Mouse (Mus musculus) forebrain, embryonic 14.5 days (tissue): Measurements from ENCODE around the gene Pcid2. TPM values are rescaled to one million over a fixed set of nuclear protein-coding genes. Genes with fewer than 3 reads are reported as not detected.
"Not testable (repeated sequence)": the region's sequence is repeated elsewhere in the genome, so short reads cannot be mapped to it uniquely, and the experiment has no call there.

Experiments
- ATAC-seq: fragments of 200-750 bp; cut with Nextera tagmentation; 2 replicates; pipeline ENCODE4 v1.8.0; 2017; ENCODE audit warnings: mild to moderate bottlenecking, moderate library complexity
- DNase-seq: peaks from one replicate; pipeline ENCODE4 v3.0.0-alpha.2; 2015; ENCODE audit warnings: low spot score
- H3K27ac ChIP-seq: fragments of 300-500 bp; sonication (generic); 2 replicates; pipeline ENCODE4 v1.5.1; 2014; ENCODE audit warnings: low read depth, mild to moderate bottlenecking, control low read depth, low read length, moderate library complexity
- H3K27me3 ChIP-seq: fragments of 300-500 bp; sonication (generic); replicated peaks from 2 replicates; pipeline ENCODE4 v1.6.1; 2014; ENCODE audit warnings: low read length, control low read depth, mixed read lengths; ENCODE audit not compliant: control insufficient read depth, insufficient read depth
- H3K36me3 ChIP-seq: fragments of 300-500 bp; sonication (generic); 2 replicates; pipeline ENCODE4 v1.6.1; 2014; ENCODE audit warnings: low read length, control low read depth; ENCODE audit not compliant: control insufficient read depth, insufficient read depth
- H3K4me1 ChIP-seq: fragments of 300-500 bp; sonication (generic); 2 replicates; pipeline ENCODE4 v1.6.1; 2014; ENCODE audit warnings: antibody characterized with exemption, low read length, control low read depth; ENCODE audit not compliant: control insufficient read depth, insufficient read depth
- H3K4me2 ChIP-seq: fragments of 300-500 bp; sonication (generic); 2 replicates; pipeline ENCODE4 v1.6.1; 2014; ENCODE audit warnings: mild to moderate bottlenecking, control low read depth, low read length
- H3K4me3 ChIP-seq: fragments of 300-500 bp; sonication (generic); 2 replicates; pipeline ENCODE4 v1.5.1; 2014; ENCODE audit warnings: low read depth, low read length, control low read depth
- H3K9ac ChIP-seq: fragments of 300-500 bp; sonication (generic); 2 replicates; pipeline ENCODE4 v1.6.1; 2014; ENCODE audit warnings: mild to moderate bottlenecking, low read length, control low read depth, moderate library complexity
- H3K9me3 ChIP-seq: fragments of 300-500 bp; sonication (generic); replicated peaks from 2 replicates; pipeline ENCODE4 v1.6.1; 2016; ENCODE audit warnings: low read length, control low read depth, mixed read lengths; ENCODE audit not compliant: control insufficient read depth
- WGBS: fragments of 180-500 bp; shearing (Covaris S2); extraction: QIAGEN DNeasy Blood & Tissue Kit; methylation state at CpG from one replicate; pipeline ENCODE4 v1.1.7; 2014; 5-methylcytosine and 5-hydroxymethylcytosine counted together
- polyA plus RNA-seq: library from polyadenylated mRNA; unstranded; fragments of >200 nt; fragmentation: Nextera tagmentation; extraction: Ambion mirVana; gene quantifications from 2 replicates; pipeline ENCODE4 v1.2.1, GENCODE M21; 2014

Gene Pcid2
- polyA plus RNA-seq, 1 experiment from 2014 or later = 35.6 TPM

GRCm38 (mm10) chr8:13107990-13108638 lies 2.9 kb upstream of the Pcid2 start:
- WGBS = 89% methylated on average over 13 of the region's 13 CpGs
- DNase-seq (no peak), ATAC-seq (no peak)
- Histone ChIP-seq H3K36me3 (no peaks in the 10 kb centered on the region), H3K9me3 (no peaks in the 10 kb centered on the region), H3K4me1 (peaks cover 11% of the 10 kb centered on the region), H3K27me3 (no peaks in the 10 kb centered on the region), H3K9ac (no peak overlapping the region), H3K4me2 (no peak overlapping the region), H3K27ac (no peak overlapping the region), H3K4me3 (no peak overlapping the region)

GRCm38 (mm10) chr8:13105908-13106551 lies 771 bp upstream of the Pcid2 start:
- ATAC-seq (peak; percentile 51), DNase-seq (peak; percentile 8)
- Histone ChIP-seq H3K27me3 (no peaks in the 10 kb centered on the region), H3K4me1 (peaks cover 11% of the 10 kb centered on the region), H3K9ac (peak overlapping the region; percentile 92), H3K27ac (peak overlapping the region; percentile 91), H3K36me3 (no peaks in the 10 kb centered on the region), H3K9me3 (no peaks in the 10 kb centered on the region), H3K4me3 (peak overlapping the region; percentile 98), H3K4me2 (peak overlapping the region; percentile 94)
- under 1% methylated on average over 58 of the region's 63 CpGs for WGBS

GRCm38 (mm10) chr8:13104691-13105086 lies 570 bp downstream of the Pcid2 start:
- ATAC-seq (peak; percentile 79), DNase-seq (peak; percentile 90)
- H3K4me2 ChIP-seq = peak overlapping the region; percentile 94
- H3K9me3 ChIP-seq = no peaks in the 10 kb centered on the region
- under 1% methylated on average over 42 of the region's 45 CpGs for WGBS
- no peaks in the 10 kb centered on the region for H3K27me3 ChIP-seq
- peak overlapping the region; percentile 87 for H3K9ac ChIP-seq
- peaks cover 11% of the 10 kb centered on the region for H3K4me1 ChIP-seq
- 0 out of 2 replicates have a peak, but pooled peaks cover 8% of the 10 kb centered on the region for H3K36me3 ChIP-seq
- H3K27ac ChIP-seq = peak overlapping the region; percentile 91
- peak overlapping the region; percentile 98 for H3K4me3 ChIP-seq

- H3K27me3 ChIP-seq = no peaks in the 10 kb centered on the region
- no peaks in the 10 kb centered on the region for H3K9me3 ChIP-seq
- no peak overlapping the region for H3K9ac ChIP-seq
- no peak overlapping the region for H3K4me3 ChIP-seq
- no peak for ATAC-seq
- no peak overlapping the region for H3K27ac ChIP-seq
- H3K36me3 ChIP-seq = peaks cover 100% of the 10 kb centered on the region
- H3K4me2 ChIP-seq = no peak overlapping the region
- H3K4me1 ChIP-seq = no peaks in the 10 kb centered on the region
- no peak for DNase-seq
- WGBS = 84% methylated on average over 7 of the region's 7 CpGs
Observed at GRCm38 (mm10) chr8:13077542-13077941, 27.7 kb downstream of the Pcid2 start.

GRCm38 (mm10) chr8:13075579-13075978 lies 29.7 kb downstream of the Pcid2 start:
- peaks cover 80% of the 10 kb centered on the region for H3K36me3 ChIP-seq
- H3K4me1 ChIP-seq, H3K27me3 ChIP-seq, H3K9me3 ChIP-seq, H3K27ac ChIP-seq, DNase-seq, H3K4me3 ChIP-seq, ATAC-seq, H3K9ac ChIP-seq, H3K4me2 ChIP-seq: not testable (repeated sequence)
- WGBS = 88% methylated on average over 1 of the region's 1 CpGs

GRCm38 (mm10) chr8:13075044-13075443 lies 30.2 kb downstream of the Pcid2 start:
- no peaks in the 10 kb centered on the region for H3K27me3 ChIP-seq
- H3K4me2 ChIP-seq = no peak overlapping the region
- WGBS = 96% methylated on average over 8 of the region's 8 CpGs
- no peak for ATAC-seq
- no peak for DNase-seq
- peaks cover 75% of the 10 kb centered on the region for H3K36me3 ChIP-seq
- no peak overlapping the region for H3K4me3 ChIP-seq
- no peak overlapping the region for H3K9ac ChIP-seq
- no peak overlapping the region for H3K27ac ChIP-seq
- no peaks in the 10 kb centered on the region for H3K4me1 ChIP-seq
- no peaks in the 10 kb centered on the region for H3K9me3 ChIP-seq

GRCm38 (mm10) chr8:13073255-13073654 lies 32.0 kb downstream of the Pcid2 start:
- Histone ChIP-seq H3K27ac (no peak overlapping the region), H3K4me2 (no peak overlapping the region), H3K9me3 (no peaks in the 10 kb centered on the region), H3K9ac (no peak overlapping the region), H3K4me3 (no peak overlapping the region), H3K27me3 (no peaks in the 10 kb centered on the region), H3K36me3 (peaks cover 57% of the 10 kb centered on the region), H3K4me1 (no peaks in the 10 kb centered on the region)
- 95% methylated on average over 11 of the region's 11 CpGs for WGBS
- ATAC-seq (no peak), DNase-seq (no peak)

- ATAC-seq (no peak), DNase-seq (no peak)
- Histone ChIP-seq H3K9ac (no peak overlapping the region), H3K4me2 (no peak overlapping the region), H3K4me3 (no peak overlapping the region), H3K27ac (no peak overlapping the region), H3K27me3 (no peaks in the 10 kb centered on the region), H3K4me1 (no peaks in the 10 kb centered on the region), H3K9me3 (no peaks in the 10 kb centered on the region), H3K36me3 (no peaks in the 10 kb centered on the region)
- 80% methylated on average over 16 of the region's 16 CpGs for WGBS
Observed at GRCm38 (mm10) chr8:13063112-13063511, 42.1 kb downstream of the Pcid2 start.

GRCm38 (mm10) chr8:13060441-13061150 lies 44.7 kb downstream of the Pcid2 start, which contains the start of gene Proz:
Gene Proz (plus strand): TSS chr8:13060914.
- Histone ChIP-seq H3K4me3 (no peak within 1 kb of the TSS), H3K36me3 (no peaks in the 10 kb centered on the region), H3K9ac (no peak within 1 kb of the TSS), H3K4me1 (no peaks in the 10 kb centered on the region), H3K27me3 (no peaks in the 10 kb centered on the region), H3K27ac (no peak within 1 kb of the TSS), H3K9me3 (no peaks in the 10 kb centered on the region), H3K4me2 (no peak within 1 kb of the TSS)
- ATAC-seq = no peak
- WGBS = 86% methylated on average over 17 of the region's 17 CpGs
- DNase-seq = no peak
